In genomic region chr6:128837454-128838341, GRCm38 (mm10) we compare ENCODE assay signal across 8 mouse cellular contexts. TPM values are rescaled to one million over a fixed set of nuclear protein-coding genes. Genes with fewer than 3 reads are reported as not detected.
DNase-seq lines count a peak whose midpoint lies in the region; ATAC-seq lines count a peak whose summit lies in the region.

No protein-coding gene starts in this region.

- peak overlapping the region; percentile 70 for H3K27ac ChIP-seq in forebrain, embryonic 14.5 days (ENCODE audit: low read depth, low read length)
- peak overlapping the region; percentile 42; the same call in 1 of the 2 replicates for H3K27ac ChIP-seq in limb, embryonic 11.5 days (replicated peaks; ENCODE audit: low read depth, low read length)
- H3K27ac ChIP-seq in neural tube, embryonic 15.5 days (replicated peaks): peak overlapping the region; percentile 93

- no peaks in the 10 kb centered on the region for H3K4me1 ChIP-seq in forebrain, embryonic 14.5 days (ENCODE audit: control insufficient read depth, insufficient read depth, low read length)
- H3K4me1 ChIP-seq in limb, embryonic 11.5 days (ENCODE audit: control insufficient read depth, insufficient read depth, low read length): no peaks in the 10 kb centered on the region
- peaks cover 24% of the 10 kb centered on the region for H3K4me1 ChIP-seq in neural tube, embryonic 15.5 days

- no peaks in the 10 kb centered on the region for H3K36me3 ChIP-seq in forebrain, embryonic 14.5 days (ENCODE audit: control insufficient read depth, insufficient read depth, low read length)
- no peaks in the 10 kb centered on the region for H3K36me3 ChIP-seq in limb, embryonic 11.5 days (ENCODE audit: control insufficient read depth, insufficient read depth, low read length)
- no peaks in the 10 kb centered on the region for H3K36me3 ChIP-seq in neural tube, embryonic 15.5 days

- H3K9ac ChIP-seq in forebrain, embryonic 14.5 days (ENCODE audit: low read length): peak overlapping the region; percentile 56
- peak overlapping the region; percentile 60 for H3K9ac ChIP-seq in limb, embryonic 11.5 days (ENCODE audit: low read length)
- peak overlapping the region; percentile 43 for H3K9ac ChIP-seq in neural tube, embryonic 15.5 days (replicated peaks)

- peak; percentile 43 for DNase-seq in ovary, adult 18-20 months (ENCODE audit: low spot score)
- DNase-seq in ovary, postnatal 14 days (ENCODE audit: low spot score): no peak
- peak; percentile 28 for DNase-seq in c-Kit-positive CD71-positive TER-119-negative erythroid progenitor cells, embryonic 14.5 days (ENCODE audit: low read depth)
- peak; percentile 70 for DNase-seq in forebrain, embryonic 14.5 days (ENCODE audit: low spot score)
- DNase-seq in limb, embryonic 11.5 days (ENCODE audit: low spot score): peak; percentile 54
- DNase-seq in urinary bladder, postnatal 14 days (ENCODE audit: low spot score): no peak

- H3K4me2 ChIP-seq in forebrain, embryonic 14.5 days (ENCODE audit: low read length): peak overlapping the region; percentile 52
- peak overlapping the region; percentile 41 for H3K4me2 ChIP-seq in limb, embryonic 11.5 days (ENCODE audit: low read depth, severe bottlenecking)
- peak overlapping the region; percentile 70 for H3K4me2 ChIP-seq in neural tube, embryonic 15.5 days

- no peaks in the 10 kb centered on the region for H3K27me3 ChIP-seq in forebrain, embryonic 14.5 days (replicated peaks; ENCODE audit: control insufficient read depth, insufficient read depth, low read length)
- no peaks in the 10 kb centered on the region for H3K27me3 ChIP-seq in limb, embryonic 11.5 days (ENCODE audit: control insufficient read depth, insufficient read depth, low read length)
- H3K27me3 ChIP-seq in neural tube, embryonic 15.5 days (replicated peaks): no peaks in the 10 kb centered on the region

- peak; percentile 38 for ATAC-seq in forebrain, embryonic 14.5 days
- ATAC-seq in limb, embryonic 11.5 days (ENCODE audit: insufficient number of reproducible peaks, low FRiP score, low TSS enrichment, low read depth): peak; percentile 22; the same call in 1 of the 2 replicates
- ATAC-seq in neural tube, embryonic 15.5 days (ENCODE audit: low FRiP score): peak; percentile 40
- no peak for ATAC-seq in megakaryocyte-erythroid progenitor cell, adult 5-6 weeks (replicated peaks; ENCODE audit: low FRiP score, low TSS enrichment, poor library complexity, severe bottlenecking)

- WGBS in forebrain, embryonic 14.5 days: 2% methylated on average over 14 of the region's 14 CpGs
- WGBS in limb, embryonic 11.5 days: 1% methylated on average over 14 of the region's 14 CpGs
- WGBS in neural tube, embryonic 15.5 days: 3% methylated on average over 14 of the region's 14 CpGs

- peak overlapping the region; percentile 51 for H3K4me3 ChIP-seq in forebrain, embryonic 14.5 days (ENCODE audit: low read depth, low read length)
- peak overlapping the region; percentile 71 for H3K4me3 ChIP-seq in limb, embryonic 11.5 days (ENCODE audit: low read depth, low read length)
- peak overlapping the region; percentile 77 for H3K4me3 ChIP-seq in neural tube, embryonic 15.5 days (replicated peaks)

- H3K9me3 ChIP-seq in forebrain, embryonic 14.5 days (replicated peaks; ENCODE audit: control insufficient read depth, low read length): no peaks in the 10 kb centered on the region
- H3K9me3 ChIP-seq in limb, embryonic 11.5 days (ENCODE audit: control insufficient read depth, low read length): no peaks in the 10 kb centered on the region
- H3K9me3 ChIP-seq in neural tube, embryonic 15.5 days (replicated peaks): no peaks in the 10 kb centered on the region

RNA-seq across cellular contexts. Expression of gene Klrb1b, which starts 11.6 kb away (rescaled TPM):
- polyA plus RNA-seq in forebrain, embryonic 14.5 days (2014; fragmentation: Nextera tagmentation; extraction: Ambion mirVana): not detected in 2 replicates
- not detected in 2 replicates for polyA plus RNA-seq in limb, embryonic 11.5 days (2014; fragmentation: Nextera tagmentation; extraction: Ambion mirVana)
- 0.49 TPM in 1 of 2 replicates, not detected in the other for polyA plus RNA-seq in neural tube, embryonic 15.5 days (2015; fragmentation: Nextera tagmentation; extraction: Ambion mirVana)
- total RNA-seq in megakaryocyte-erythroid progenitor cell, adult 5-6 weeks (2014; fragmentation: Nextera tagmentation): 0.94 TPM in 1 of 2 replicates, not detected in the other
- total RNA-seq in megakaryocyte-erythroid progenitor cell, adult 5-6 weeks (2017): 1.8 and 5.5 TPM in 2 replicates

RNA-seq across cellular contexts. Expression of gene Gm44511, which starts 11.6 kb away (rescaled TPM):
- polyA plus RNA-seq in forebrain, embryonic 14.5 days (2014; fragmentation: Nextera tagmentation; extraction: Ambion mirVana): not detected in 2 replicates
- polyA plus RNA-seq in limb, embryonic 11.5 days (2014; fragmentation: Nextera tagmentation; extraction: Ambion mirVana): not detected in 2 replicates
- not detected in 2 replicates for polyA plus RNA-seq in neural tube, embryonic 15.5 days (2015; fragmentation: Nextera tagmentation; extraction: Ambion mirVana)
- not detected in 2 replicates for total RNA-seq in megakaryocyte-erythroid progenitor cell, adult 5-6 weeks (2014; fragmentation: Nextera tagmentation)
- total RNA-seq in megakaryocyte-erythroid progenitor cell, adult 5-6 weeks (2017): not detected in 2 replicates

RNA-seq across cellular contexts. Expression of gene Klrb1c, which starts 48.7 kb away (rescaled TPM):
- polyA plus RNA-seq in forebrain, embryonic 14.5 days (2014; fragmentation: Nextera tagmentation; extraction: Ambion mirVana): not detected in 2 replicates
- polyA plus RNA-seq in limb, embryonic 11.5 days (2014; fragmentation: Nextera tagmentation; extraction: Ambion mirVana): not detected in 2 replicates
- polyA plus RNA-seq in neural tube, embryonic 15.5 days (2015; fragmentation: Nextera tagmentation; extraction: Ambion mirVana): 0.09 and 0.70 TPM in 2 replicates
- total RNA-seq in megakaryocyte-erythroid progenitor cell, adult 5-6 weeks (2014; fragmentation: Nextera tagmentation): 0.39 and 1.2 TPM in 2 replicates
- total RNA-seq in megakaryocyte-erythroid progenitor cell, adult 5-6 weeks (2017): 1.3 and 14.3 TPM in 2 replicates

RNA-seq across cellular contexts. Expression of gene Clec2i, which starts 49.7 kb away (rescaled TPM):
- not detected in 2 replicates for polyA plus RNA-seq in forebrain, embryonic 14.5 days (2014; fragmentation: Nextera tagmentation; extraction: Ambion mirVana)
- not detected in 2 replicates for polyA plus RNA-seq in limb, embryonic 11.5 days (2014; fragmentation: Nextera tagmentation; extraction: Ambion mirVana)
- 0.92 TPM in 1 of 2 replicates, not detected in the other for polyA plus RNA-seq in neural tube, embryonic 15.5 days (2015; fragmentation: Nextera tagmentation; extraction: Ambion mirVana)
- total RNA-seq in megakaryocyte-erythroid progenitor cell, adult 5-6 weeks (2014; fragmentation: Nextera tagmentation): 0.90 and 1.5 TPM in 2 replicates
- total RNA-seq in megakaryocyte-erythroid progenitor cell, adult 5-6 weeks (2017): 3.4 and 4.3 TPM in 2 replicates

RNA-seq across cellular contexts. Expression of gene BC035044, which starts 53.2 kb away (rescaled TPM):
- 0.52 and 0.65 TPM in 2 replicates for polyA plus RNA-seq in forebrain, embryonic 14.5 days (2014; fragmentation: Nextera tagmentation; extraction: Ambion mirVana)
- polyA plus RNA-seq in limb, embryonic 11.5 days (2014; fragmentation: Nextera tagmentation; extraction: Ambion mirVana): 0.58 and 0.96 TPM in 2 replicates
- 0.41 and 5.9 TPM in 2 replicates for polyA plus RNA-seq in neural tube, embryonic 15.5 days (2015; fragmentation: Nextera tagmentation; extraction: Ambion mirVana)
- total RNA-seq in megakaryocyte-erythroid progenitor cell, adult 5-6 weeks (2014; fragmentation: Nextera tagmentation): 3.0 and 8.4 TPM in 2 replicates
- 0.85 and 13.2 TPM in 2 replicates for total RNA-seq in megakaryocyte-erythroid progenitor cell, adult 5-6 weeks (2017)

Comparison
In these comparisons a context has a peak if more than half of its experiments do, and no peak if none do; other contexts are left out.
1. DNase-seq: peak in ovary, adult 18-20 months (single experiment), c-Kit-positive CD71-positive TER-119-negative erythroid progenitor cells, embryonic 14.5 days (single experiment), forebrain, embryonic 14.5 days (single experiment) and limb, embryonic 11.5 days (single experiment); none in ovary, postnatal 14 days (single experiment) and urinary bladder, postnatal 14 days (single experiment).
2. H3K27ac ChIP-seq: peak in every context shown above with its lines; median percentile 93 in neural tube, embryonic 15.5 days; 70 in forebrain, embryonic 14.5 days; 42 in limb, embryonic 11.5 days.
3. Peak in every context shown above with its lines, with median percentiles within 50 percentile points of each other: H3K4me2 ChIP-seq, H3K4me3 ChIP-seq and H3K9ac ChIP-seq.